Mouse (Mus musculus) stomach, embryonic 16.5 days (tissue): ENCODE data around the gene Racgap1. TPM values are rescaled to one million over a fixed set of nuclear protein-coding genes. Genes with fewer than 3 reads are reported as not detected.
A peak's percentile ranks its signal among the peaks of the same experiment; 100 is the strongest.

ENCODE experiments used
- ATAC-seq: fragments of 200-750 bp; cut with Nextera tagmentation; 2 replicates; pipeline ENCODE4 v1.8.0; 2017; ENCODE audit warnings: moderate number of reproducible peaks, moderate TSS enrichment; ENCODE audit not compliant: insufficient read depth, low FRiP score
- H3K27ac ChIP-seq: fragments of 300-500 bp; sonication (generic); 2 replicates; pipeline ENCODE4 v1.5.1; 2014; ENCODE audit warnings: low read length
- H3K27me3 ChIP-seq: fragments of 300-500 bp; sonication (generic); 2 replicates; pipeline ENCODE4 v1.6.1; 2014; ENCODE audit warnings: low read length, control low read depth, mixed read lengths; ENCODE audit not compliant: control insufficient read depth, insufficient read depth
- H3K36me3 ChIP-seq: fragments of 300-500 bp; sonication (generic); 2 replicates; pipeline ENCODE4 v1.6.1; 2014; ENCODE audit warnings: low read length; ENCODE audit not compliant: control insufficient read depth, insufficient read depth
- H3K4me1 ChIP-seq: fragments of 300-500 bp; sonication (generic); 2 replicates; pipeline ENCODE4 v1.6.1; 2014; ENCODE audit warnings: low read length, control low read depth, mixed read lengths; ENCODE audit not compliant: control insufficient read depth, insufficient read depth
- H3K4me2 ChIP-seq: fragments of 300-500 bp; sonication (generic); 2 replicates; pipeline ENCODE4 v1.6.1; 2014; ENCODE audit warnings: low read depth, low read length, mixed read lengths
- H3K4me3 ChIP-seq: fragments of 300-500 bp; sonication (generic); replicated peaks from 2 replicates; pipeline ENCODE4 v1.5.1; 2014; ENCODE audit warnings: mild to moderate bottlenecking, low read length
- H3K9ac ChIP-seq: fragments of 300-500 bp; sonication (generic); 2 replicates; pipeline ENCODE4 v1.6.1; 2014; ENCODE audit warnings: low read length
- H3K9me3 ChIP-seq: fragments of 300-500 bp; sonication (generic); replicated peaks from 2 replicates; pipeline ENCODE4 v1.6.1; 2016; ENCODE audit warnings: low read length, control low read depth; ENCODE audit not compliant: control insufficient read depth
- WGBS: fragments of 180-500 bp; shearing (Covaris S2); extraction: QIAGEN DNeasy Blood & Tissue Kit; methylation state at CpG from one replicate; pipeline ENCODE4 v1.1.7; 2014; 5-methylcytosine and 5-hydroxymethylcytosine counted together
- polyA plus RNA-seq: library from polyadenylated mRNA; unstranded; fragments of >200 nt; fragmentation: Nextera tagmentation; extraction: Ambion mirVana; gene quantifications from 2 replicates; pipeline ENCODE4 v1.2.1, GENCODE M21; 2015

Racgap1 gene
- polyA plus RNA-seq, 1 experiment from 2014 or later, result 112 TPM

- Histone ChIP-seq H3K4me1 (peaks cover 43% of the 10 kb centered on the region), H3K4me3 (peak overlapping the region; percentile 10), H3K27me3 (peaks cover 20% of the 10 kb centered on the region), H3K9ac (peak overlapping the region; percentile 50), H3K4me2 (peak overlapping the region; percentile 47), H3K27ac (no peak overlapping the region), H3K9me3 (no peaks in the 10 kb centered on the region), H3K36me3 (no peaks in the 10 kb centered on the region)
- no peak for ATAC-seq
- 10% methylated on average over 21 of the region's 21 CpGs for WGBS
These were observed 2.4 kb upstream of the Racgap1 start for GRCm38 (mm10) chr15:99653876-99654275.

- peak overlapping the region; percentile 47 for H3K4me2 ChIP-seq
- WGBS, result 8% methylated on average over 8 of the region's 8 CpGs
- no peaks in the 10 kb centered on the region for H3K36me3 ChIP-seq
- peak overlapping the region; percentile 50; the same call in 1 of the 2 replicates for H3K9ac ChIP-seq
- H3K4me1 ChIP-seq, result peaks cover 47% of the 10 kb centered on the region
- ATAC-seq, result no peak
- peak overlapping the region; percentile 10 for H3K4me3 ChIP-seq
- peaks cover 20% of the 10 kb centered on the region for H3K27me3 ChIP-seq
- H3K27ac ChIP-seq, result peak overlapping the region; percentile 42; the same call in 1 of the 2 replicates
- H3K9me3 ChIP-seq, result no peaks in the 10 kb centered on the region
These were observed 1.8 kb upstream of the Racgap1 start for GRCm38 (mm10) chr15:99653291-99653690.

- Histone ChIP-seq H3K4me1 (peaks cover 53% of the 10 kb centered on the region), H3K27ac (peak overlapping the region; percentile 42; the same call in 1 of the 2 replicates), H3K9ac (peak overlapping the region; percentile 63), H3K36me3 (no peaks in the 10 kb centered on the region), H3K9me3 (no peaks in the 10 kb centered on the region), H3K27me3 (peaks cover 20% of the 10 kb centered on the region), H3K4me3 (peak overlapping the region; percentile 90), H3K4me2 (peak overlapping the region; percentile 72)
- WGBS, result 59% methylated on average over 10 of the region's 10 CpGs
- ATAC-seq, result no peak
These were observed 772 bp upstream of the Racgap1 start for GRCm38 (mm10) chr15:99651984-99652872.

- no peak for ATAC-seq
- H3K4me3 ChIP-seq, result peak overlapping the region; percentile 90
- H3K4me1 ChIP-seq, result peaks cover 53% of the 10 kb centered on the region
- H3K27me3 ChIP-seq, result peaks cover 14% of the 10 kb centered on the region
- 34% methylated on average over 2 of the region's 2 CpGs for WGBS
- no peak overlapping the region for H3K27ac ChIP-seq
- H3K36me3 ChIP-seq, result no peaks in the 10 kb centered on the region
- no peaks in the 10 kb centered on the region for H3K9me3 ChIP-seq
- peak overlapping the region; percentile 64 for H3K4me2 ChIP-seq
- peak overlapping the region; percentile 90 for H3K9ac ChIP-seq
These were observed 1.2 kb downstream of the Racgap1 start for GRCm38 (mm10) chr15:99650304-99650703.

- Histone ChIP-seq H3K4me1 (peaks cover 59% of the 10 kb centered on the region), H3K9ac (peak overlapping the region; percentile 43; the same call in 1 of the 2 replicates), H3K4me3 (peak overlapping the region; percentile 90), H3K9me3 (no peaks in the 10 kb centered on the region), H3K36me3 (no peaks in the 10 kb centered on the region), H3K27me3 (peaks cover 4% of the 10 kb centered on the region), H3K4me2 (peak overlapping the region; percentile 64), H3K27ac (peak overlapping the region; percentile 16; the same call in 1 of the 2 replicates)
- 25% methylated on average over 6 of the region's 6 CpGs for WGBS
- ATAC-seq, result no peak
These were observed 2.2 kb downstream of the Racgap1 start for GRCm38 (mm10) chr15:99649067-99649761.

- Histone ChIP-seq H3K9ac (no peak overlapping the region), H3K9me3 (no peaks in the 10 kb centered on the region), H3K4me3 (no peak overlapping the region), H3K27me3 (no peaks in the 10 kb centered on the region; the same call in 1 of the 2 replicates), H3K36me3 (no peaks in the 10 kb centered on the region), H3K4me1 (peaks cover 51% of the 10 kb centered on the region), H3K27ac (no peak overlapping the region), H3K4me2 (peak overlapping the region; percentile 64; the same call in 1 of the 2 replicates)
- WGBS, result 23% methylated on average over 4 of the region's 4 CpGs
- ATAC-seq, result no peak
These were observed 3.1 kb downstream of the Racgap1 start for GRCm38 (mm10) chr15:99648326-99648725.

- Histone ChIP-seq H3K4me1 (peaks cover 32% of the 10 kb centered on the region), H3K27ac (no peak overlapping the region), H3K4me3 (no peak overlapping the region), H3K27me3 (no peaks in the 10 kb centered on the region), H3K9ac (no peak overlapping the region), H3K4me2 (no peak overlapping the region), H3K36me3 (no peaks in the 10 kb centered on the region), H3K9me3 (no peaks in the 10 kb centered on the region)
- no peak for ATAC-seq
- WGBS, result 56% methylated on average over 7 of the region's 7 CpGs
These were observed 6.7 kb downstream of the Racgap1 start for GRCm38 (mm10) chr15:99644776-99645175.

- H3K36me3 ChIP-seq, result no peaks in the 10 kb centered on the region
- no peak for ATAC-seq
- H3K9ac ChIP-seq, result no peak overlapping the region
- H3K4me1 ChIP-seq, result peaks cover 22% of the 10 kb centered on the region
- 77% methylated on average over 10 of the region's 10 CpGs for WGBS
- no peak overlapping the region for H3K27ac ChIP-seq
- H3K9me3 ChIP-seq, result no peaks in the 10 kb centered on the region
- H3K4me2 ChIP-seq, result no peak overlapping the region
- no peaks in the 10 kb centered on the region for H3K27me3 ChIP-seq
- H3K4me3 ChIP-seq, result no peak overlapping the region
These were observed 7.6 kb downstream of the Racgap1 start for GRCm38 (mm10) chr15:99643832-99644231.

GRCm38 (mm10) chr15:99642622-99643021 lies 8.8 kb downstream of the Racgap1 start:
- H3K4me2 ChIP-seq, result no peak overlapping the region
- H3K9ac ChIP-seq, result no peak overlapping the region
- WGBS, result 54% methylated on average over 6 of the region's 6 CpGs

More at GRCm38 (mm10) chr15:99642622-99643021, 8.8 kb downstream of the Racgap1 start:
- no peak for ATAC-seq
- peaks cover 13% of the 10 kb centered on the region for H3K4me1 ChIP-seq
- H3K4me3 ChIP-seq, result no peak overlapping the region
- H3K9me3 ChIP-seq, result no peaks in the 10 kb centered on the region
- H3K36me3 ChIP-seq, result 0 out of 2 replicates have a peak, but pooled peaks cover under 1% of the 10 kb centered on the region
- H3K27me3 ChIP-seq, result no peaks in the 10 kb centered on the region
- no peak overlapping the region for H3K27ac ChIP-seq
